In genomic region chr7:29390234-29390633, GRCm38 (mm10) we compare ENCODE assay signal across 30 mouse cellular contexts.
A peak's percentile ranks its signal among the peaks of the same experiment; 100 is the strongest.
DNase-seq lines count a peak whose midpoint lies in the region; ATAC-seq and TF ChIP-seq lines count a peak whose summit lies in the region.
"Had no signal": no experiment of that assay in that cellular context is flagged by ENCODE, and none has a peak within 500 bp of the region (broad histone marks: within the 10 kb centered on the region; RNA-seq: fewer than 3 reads in every experiment).

No protein-coding gene starts in this region.

- no peak overlapping the region for H3K27ac ChIP-seq in intestine, postnatal 0 days (ENCODE audit: low read depth, low read length)
- no peak overlapping the region for H3K27ac ChIP-seq in intestine, embryonic 15.5 days
- 0 out of 2 replicates have a peak overlapping the region, but pooled peaks have one; percentile 13 for H3K27ac ChIP-seq in lung, embryonic 16.5 days (ENCODE audit: low read length)
- H3K27ac ChIP-seq: embryonic facial prominence, embryonic 10.5 days; embryonic facial prominence, embryonic 15.5 days; hindbrain, embryonic 10.5 days; limb, embryonic 10.5 days; limb, embryonic 15.5 days; liver, embryonic 13.5 days; macrophage; midbrain, embryonic 13.5 days had no signal

- 0 out of 2 replicates have a peak, but pooled peaks have one; percentile 16 for TF ChIP-seq CTCF in intestine, postnatal 0 days (IDR thresholded peaks at IDR 0.05; ENCODE audit: low read depth)

- WGBS in intestine, postnatal 0 days = 67% methylated on average over 10 of the region's 10 CpGs
- WGBS in intestine, embryonic 15.5 days = 75% methylated on average over 10 of the region's 10 CpGs
- WGBS in lung, embryonic 16.5 days = 75% methylated on average over 10 of the region's 10 CpGs

- H3K36me3 ChIP-seq in intestine, postnatal 0 days (ENCODE audit: control insufficient read depth, insufficient read depth) = peaks cover 53% of the 10 kb centered on the region
- H3K36me3 ChIP-seq in intestine, embryonic 15.5 days = peaks cover 29% of the 10 kb centered on the region
- H3K36me3 ChIP-seq in lung, embryonic 16.5 days (ENCODE audit: control insufficient read depth, insufficient read depth, low read length) = peaks cover 30% of the 10 kb centered on the region

- no peaks in the 10 kb centered on the region for H3K4me1 ChIP-seq in intestine, postnatal 0 days (replicated peaks; ENCODE audit: control insufficient read depth, insufficient read depth, low read length)
- 0 out of 2 replicates have a peak, but pooled peaks cover 11% of the 10 kb centered on the region for H3K4me1 ChIP-seq in intestine, embryonic 15.5 days (replicated peaks)
- peaks cover 18% of the 10 kb centered on the region for H3K4me1 ChIP-seq in lung, embryonic 16.5 days (replicated peaks; ENCODE audit: control insufficient read depth, insufficient read depth, low read length)

- H3K27me3 ChIP-seq in intestine, postnatal 0 days (replicated peaks; ENCODE audit: control insufficient read depth, insufficient read depth, low read length) = no peaks in the 10 kb centered on the region
- H3K27me3 ChIP-seq in intestine, embryonic 15.5 days (replicated peaks) = no peaks in the 10 kb centered on the region
- no peaks in the 10 kb centered on the region for H3K27me3 ChIP-seq in lung, embryonic 16.5 days (ENCODE audit: control insufficient read depth, insufficient read depth, low read depth, low read length)
- H3K27me3 ChIP-seq: embryonic facial prominence, embryonic 15.5 days; limb, embryonic 15.5 days; liver, embryonic 13.5 days; midbrain, embryonic 13.5 days; Patski had no signal

- ATAC-seq in cerebellum, adult (ENCODE audit: insufficient number of reproducible peaks, low FRiP score, low TSS enrichment) = no peak
- ATAC-seq in intestine, postnatal 0 days = no peak
- ATAC-seq in intestine, embryonic 15.5 days = no peak
- no peak for ATAC-seq in lung, embryonic 16.5 days (ENCODE audit: low read depth)
- ATAC-seq: hindbrain, embryonic 16.5 days; intestine, embryonic 16.5 days; midbrain, embryonic 13.5 days; Patski had no signal

- peak; percentile 40 to 43 for DNase-seq in cerebellum, postnatal 10 days
- DNase-seq in lung, postnatal 4 days = no peak
- DNase-seq in yolk sac, embryonic 10.5 days (ENCODE audit: low spot score) = peak; percentile 14
- DNase-seq: adrenal gland, postnatal 10 days; cerebellum, adult 11-12 months; cerebellum, postnatal 14 days; gastrocnemius, postnatal 10 days; heart, postnatal 14 days; kidney, adult 9 months; kidney, postnatal 10 days; liver, embryonic 13.5 days; lung, adult 18-20 months; right cerebral cortex, adult 18-20 months; right cerebral cortex, postnatal 4 days; thymus, adult 2 months; thymus, postnatal 36 days had no signal

- no peak overlapping the region for H3K4me2 ChIP-seq in intestine, postnatal 0 days (replicated peaks; ENCODE audit: low read depth)
- no peak overlapping the region for H3K4me2 ChIP-seq in intestine, embryonic 15.5 days (replicated peaks)
- H3K4me2 ChIP-seq in lung, embryonic 16.5 days (ENCODE audit: low read depth, low read length) = no peak overlapping the region
- H3K4me2 ChIP-seq: embryonic facial prominence, embryonic 15.5 days; limb, embryonic 15.5 days; liver, embryonic 13.5 days; midbrain, embryonic 13.5 days had no signal

- no peaks in the 10 kb centered on the region for H3K9me3 ChIP-seq in intestine, postnatal 0 days (ENCODE audit: control insufficient read depth)
- no peaks in the 10 kb centered on the region for H3K9me3 ChIP-seq in intestine, embryonic 15.5 days
- no peaks in the 10 kb centered on the region for H3K9me3 ChIP-seq in lung, embryonic 16.5 days (ENCODE audit: control insufficient read depth, low read length)
- H3K9me3 ChIP-seq: embryonic facial prominence, embryonic 10.5 days; embryonic facial prominence, embryonic 15.5 days; hindbrain, embryonic 10.5 days; limb, embryonic 10.5 days; limb, embryonic 15.5 days; liver, embryonic 13.5 days; midbrain, embryonic 13.5 days had no signal

- H3K9ac ChIP-seq in intestine, postnatal 0 days (ENCODE audit: low read depth, low read length) = no peak overlapping the region
- H3K9ac ChIP-seq in intestine, embryonic 15.5 days = no peak overlapping the region
- H3K9ac ChIP-seq in lung, embryonic 16.5 days (ENCODE audit: low read length) = no peak overlapping the region
- H3K9ac ChIP-seq: embryonic facial prominence, embryonic 15.5 days; limb, embryonic 15.5 days; liver, embryonic 13.5 days; midbrain, embryonic 13.5 days had no signal

- no peak overlapping the region for H3K4me3 ChIP-seq in intestine, postnatal 0 days (ENCODE audit: low read depth, low read length)
- no peak overlapping the region for H3K4me3 ChIP-seq in intestine, embryonic 15.5 days (replicated peaks)
- no peak overlapping the region for H3K4me3 ChIP-seq in lung, embryonic 16.5 days (ENCODE audit: low read length)
- H3K4me3 ChIP-seq: embryonic facial prominence, embryonic 10.5 days; embryonic facial prominence, embryonic 15.5 days; hindbrain, embryonic 10.5 days; limb, embryonic 10.5 days; limb, embryonic 15.5 days; liver, embryonic 13.5 days; midbrain, embryonic 13.5 days had no signal

Comparison
In these comparisons a context has a peak if more than half of its experiments do, and no peak if none do; other contexts are left out.
1. DNase-seq: peak in cerebellum, postnatal 10 days (2 of 2) and yolk sac, embryonic 10.5 days (single experiment); none in lung, postnatal 4 days (0 of 2).